Mouse (Mus musculus): ENCODE measurements around the gene Gm28372. TPM values are rescaled to one million over a fixed set of nuclear protein-coding genes. Genes with fewer than 3 reads are reported as not detected.
A peak's percentile ranks its signal among the peaks of the same experiment; 100 is the strongest.

The Gm28372 gene
- not detected in 2 replicates for total RNA-seq (2014; rRNA removed; ENCODE audit: low replicate concordance)
- polyA plus RNA-seq (2015; fragmentation: Nextera tagmentation; extraction: Ambion mirVana) = not detected in 2 replicates

- TF ChIP-seq CTCF (IDR thresholded peaks at IDR 0.05; ENCODE audit: low read depth) (no peak), EP300 (IDR thresholded peaks at IDR 0.05; ENCODE audit: low read depth) (no peak)
- DNase-seq (ENCODE audit: low spot score) (no peak), ATAC-seq (ENCODE audit: insufficient read depth, low read depth) (no peak)
- no peaks in the 10 kb centered on the region for H3K36me3 ChIP-seq (replicated peaks; ENCODE audit: control insufficient read depth, insufficient read depth, low read length)
- H3K4me3 ChIP-seq (ENCODE audit: low read depth, low read length) = no peak within 1 kb of the TSS
- H3K4me2 ChIP-seq (ENCODE audit: low read depth, low read length) = no peak within 1 kb of the TSS
- no peaks in the 10 kb centered on the region for H3K9me3 ChIP-seq (replicated peaks; ENCODE audit: control insufficient read depth, low read length)
- no peaks in the 10 kb centered on the region for H3K27me3 ChIP-seq (ENCODE audit: control insufficient read depth, insufficient read depth, low read length)
- WGBS = 91% methylated on average over 1 of the region's 1 CpGs
- H3K27ac ChIP-seq (ENCODE audit: low read depth) = no peak within 1 kb of the TSS
- H3K9ac ChIP-seq (replicated peaks; ENCODE audit: low read depth, low read length) = no peak within 1 kb of the TSS
- H3K4me1 ChIP-seq (ENCODE audit: control insufficient read depth, insufficient read depth) = no peaks in the 10 kb centered on the region
Measured at GRCm38 (mm10) chr2:130404939-130405338, at the start of gene Gm28372, which contains the start of gene 1700020A23Rik. Gene Gm28372 (plus strand): TSS chr2:130405239. Gene 1700020A23Rik (plus strand): TSS chr2:130405259.

DNA sequence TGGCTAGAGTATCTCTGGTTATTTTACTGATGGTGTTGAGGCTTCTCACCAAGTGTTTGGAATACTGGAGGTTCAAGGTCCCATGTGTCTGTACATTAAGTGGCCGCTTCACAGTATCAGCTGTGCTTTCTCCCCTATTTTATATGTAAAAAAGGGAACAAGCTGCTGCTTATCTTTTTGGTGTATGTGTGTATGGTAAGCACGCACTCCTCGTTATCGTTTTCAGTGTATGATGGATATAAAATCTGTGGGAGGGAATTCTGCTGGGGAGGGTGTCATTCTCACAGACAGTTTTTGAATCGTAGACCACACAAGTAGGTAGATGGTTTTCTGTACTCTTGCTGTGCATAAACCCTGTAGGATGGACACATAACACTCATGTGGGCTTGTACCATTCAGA lies 47.5 kb upstream of the Gm28372 start:
- H3K27me3 ChIP-seq (ENCODE audit: control insufficient read depth, insufficient read depth, low read length) = peaks cover 44% of the 10 kb centered on the region
- 85% methylated on average over 5 of the region's 5 CpGs for WGBS
- DNase-seq (ENCODE audit: low spot score) = no peak

DNA sequence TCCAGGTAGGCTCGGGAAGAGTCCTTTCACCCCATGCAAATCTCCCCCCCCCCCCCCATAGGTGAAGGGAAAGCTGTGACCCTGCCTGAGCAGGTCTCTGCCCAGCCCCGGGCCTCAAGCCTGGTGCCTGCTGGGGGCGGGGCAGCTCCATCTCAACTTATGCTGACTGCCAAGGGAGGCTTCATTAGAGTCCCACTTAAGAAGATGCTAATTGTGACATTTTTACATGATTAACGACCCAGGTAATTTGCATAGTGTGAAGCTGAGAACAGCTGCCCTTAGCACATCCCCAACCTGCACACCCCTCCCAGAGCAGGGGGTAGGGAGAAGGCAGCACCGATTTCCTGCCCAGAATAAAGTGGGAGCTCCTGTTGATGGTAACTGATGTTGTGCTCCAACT lies 46.2 kb upstream of the Gm28372 start:
- H3K4me1 ChIP-seq (ENCODE audit: control insufficient read depth, insufficient read depth) = no peaks in the 10 kb centered on the region
- WGBS = 13% methylated on average over 5 of the region's 5 CpGs
- H3K27ac ChIP-seq (ENCODE audit: low read depth) = no peak overlapping the region
- H3K4me2 ChIP-seq (ENCODE audit: low read depth, low read length) = no peak overlapping the region
- no peak overlapping the region for H3K4me3 ChIP-seq (ENCODE audit: low read depth, low read length)
- H3K36me3 ChIP-seq (replicated peaks; ENCODE audit: control insufficient read depth, insufficient read depth, low read length) = no peaks in the 10 kb centered on the region
- H3K27me3 ChIP-seq (ENCODE audit: control insufficient read depth, insufficient read depth, low read length) = peaks cover 57% of the 10 kb centered on the region
- H3K9me3 ChIP-seq (replicated peaks; ENCODE audit: control insufficient read depth, low read length) = no peaks in the 10 kb centered on the region
- TF ChIP-seq CTCF (IDR thresholded peaks at IDR 0.05; ENCODE audit: low read depth) (no peak), EP300 (IDR thresholded peaks at IDR 0.05; ENCODE audit: low read depth) (no peak)
- no peak for DNase-seq (ENCODE audit: low spot score)
- ATAC-seq (ENCODE audit: insufficient read depth, low read depth) = no peak
- H3K9ac ChIP-seq (replicated peaks; ENCODE audit: low read depth, low read length) = no peak overlapping the region

More for the DNA sequence above, 47.5 kb upstream of the Gm28372 start:
- no peak overlapping the region for H3K4me3 ChIP-seq (ENCODE audit: low read depth, low read length)
- H3K27ac ChIP-seq (ENCODE audit: low read depth) = no peak overlapping the region
- no peaks in the 10 kb centered on the region for H3K4me1 ChIP-seq (ENCODE audit: control insufficient read depth, insufficient read depth)
- H3K9me3 ChIP-seq (replicated peaks; ENCODE audit: control insufficient read depth, low read length) = no peaks in the 10 kb centered on the region
- no peak overlapping the region for H3K9ac ChIP-seq (replicated peaks; ENCODE audit: low read depth, low read length)
- TF ChIP-seq CTCF (IDR thresholded peaks at IDR 0.05; ENCODE audit: low read depth) = no peak
- no peak for TF ChIP-seq EP300 (IDR thresholded peaks at IDR 0.05; ENCODE audit: low read depth)
- no peaks in the 10 kb centered on the region for H3K36me3 ChIP-seq (replicated peaks; ENCODE audit: control insufficient read depth, insufficient read depth, low read length)
- H3K4me2 ChIP-seq (ENCODE audit: low read depth, low read length) = no peak overlapping the region
- no peak for ATAC-seq (ENCODE audit: insufficient read depth, low read depth)

GRCm38 (mm10) chr2:130362511-130363026 lies 42.5 kb upstream of the Gm28372 start:
- Histone ChIP-seq H3K9me3 (replicated peaks; ENCODE audit: control insufficient read depth, low read length) (no peaks in the 10 kb centered on the region), H3K9ac (replicated peaks; ENCODE audit: low read depth, low read length) (no peak overlapping the region), H3K4me2 (ENCODE audit: low read depth, low read length) (no peak overlapping the region), H3K27me3 (ENCODE audit: control insufficient read depth, insufficient read depth, low read length) (peaks cover 59% of the 10 kb centered on the region), H3K4me3 (ENCODE audit: low read depth, low read length) (no peak overlapping the region), H3K27ac (ENCODE audit: low read depth) (no peak overlapping the region), H3K4me1 (ENCODE audit: control insufficient read depth, insufficient read depth) (no peaks in the 10 kb centered on the region), H3K36me3 (replicated peaks; ENCODE audit: control insufficient read depth, insufficient read depth, low read length) (no peaks in the 10 kb centered on the region)
- TF ChIP-seq CTCF (IDR thresholded peaks at IDR 0.05; ENCODE audit: low read depth) (peak; percentile 77), EP300 (IDR thresholded peaks at IDR 0.05; ENCODE audit: low read depth) (no peak)
- ATAC-seq (ENCODE audit: insufficient read depth, low read depth) (peak; percentile 61; the same call in 1 of the 2 replicates), DNase-seq (ENCODE audit: low spot score) (peak; percentile 39)
- 7% methylated on average over 14 of the region's 14 CpGs for WGBS

GRCm38 (mm10) chr2:130365211-130366094 lies 39.6 kb upstream of the Gm28372 start:
- Histone ChIP-seq H3K9me3 (replicated peaks; ENCODE audit: control insufficient read depth, low read length) (no peaks in the 10 kb centered on the region), H3K4me3 (ENCODE audit: low read depth, low read length) (peak overlapping the region; percentile 52), H3K9ac (replicated peaks; ENCODE audit: low read depth, low read length) (peak overlapping the region; percentile 46), H3K36me3 (replicated peaks; ENCODE audit: control insufficient read depth, insufficient read depth, low read length) (no peaks in the 10 kb centered on the region), H3K27me3 (ENCODE audit: control insufficient read depth, insufficient read depth, low read length) (peaks cover 36% of the 10 kb centered on the region), H3K27ac (ENCODE audit: low read depth) (no peak overlapping the region), H3K4me2 (ENCODE audit: low read depth, low read length) (peak overlapping the region; percentile 79), H3K4me1 (ENCODE audit: control insufficient read depth, insufficient read depth) (no peaks in the 10 kb centered on the region)
- DNase-seq (ENCODE audit: low spot score) = peak; percentile 66
- 5% methylated on average over 30 of the region's 30 CpGs for WGBS
- peak; percentile 71 for ATAC-seq (ENCODE audit: insufficient read depth, low read depth)
- TF ChIP-seq CTCF (IDR thresholded peaks at IDR 0.05; ENCODE audit: low read depth) (peak; percentile 38), EP300 (IDR thresholded peaks at IDR 0.05; ENCODE audit: low read depth) (no peak)

Measured in heart, postnatal 0 days (tissue).